Mouse (Mus musculus) cerebellum, postnatal 4 days (tissue): ENCODE data around the gene Zranb3.
"Not testable (repeated sequence)": the region's sequence is repeated elsewhere in the genome, so short reads cannot be mapped to it uniquely, and the experiment has no call there.

Source experiments
- DNase-seq, 2 experiments: peaks; one replicate each; pipeline ENCODE4 v3.0.0; 2022; ENCODE audit warnings: low spot score in 2 of 2, mixed read lengths in 1 of 2

Gene Zranb3

DNA sequence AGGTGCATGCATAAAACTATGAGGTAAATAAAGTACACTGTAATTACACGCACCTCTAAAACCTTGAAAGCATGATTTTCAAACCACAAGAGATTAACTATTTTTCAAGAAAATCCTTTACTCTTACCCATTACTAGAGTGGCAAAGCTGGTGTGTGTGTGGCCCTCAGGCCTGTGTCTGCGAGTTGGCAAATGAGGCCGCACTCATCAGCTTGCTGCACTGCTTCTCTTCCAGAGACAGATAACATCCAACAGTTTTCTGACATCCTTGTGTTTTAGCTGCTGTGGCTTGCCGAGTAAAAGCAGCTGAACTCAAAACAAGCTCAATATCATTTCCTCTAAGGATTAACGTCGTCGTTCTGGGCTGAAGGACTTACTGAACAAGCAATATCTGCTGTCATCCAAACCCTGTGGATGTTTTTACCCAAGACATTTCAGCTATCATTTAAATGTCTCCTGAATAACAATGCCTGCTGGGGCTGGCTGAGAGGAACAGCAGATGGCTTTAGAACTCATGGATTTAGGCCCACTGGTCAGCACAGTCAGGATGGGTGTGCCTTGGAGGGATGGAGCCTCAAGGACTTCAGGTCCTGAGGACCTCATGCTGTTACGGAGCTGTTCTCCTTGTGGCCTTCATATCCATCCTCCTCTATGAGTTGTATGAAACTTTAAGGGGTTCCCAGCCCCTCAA lies 42.0 kb downstream of the Zranb3 start:
- no peak for DNase-seq

- no peak for DNase-seq
Measured at GRCm38 (mm10) chr1:128058625-128059024, 44.2 kb downstream of the Zranb3 start.

GRCm38 (mm10) chr1:128057269-128057668 lies 45.6 kb downstream of the Zranb3 start:
- no peak for DNase-seq

- DNase-seq = no peak
Measured at GRCm38 (mm10) chr1:128046920-128047319, 55.9 kb downstream of the Zranb3 start.

- DNase-seq = no peak
Measured at GRCm38 (mm10) chr1:128046455-128046854, 56.4 kb downstream of the Zranb3 start.

DNA sequence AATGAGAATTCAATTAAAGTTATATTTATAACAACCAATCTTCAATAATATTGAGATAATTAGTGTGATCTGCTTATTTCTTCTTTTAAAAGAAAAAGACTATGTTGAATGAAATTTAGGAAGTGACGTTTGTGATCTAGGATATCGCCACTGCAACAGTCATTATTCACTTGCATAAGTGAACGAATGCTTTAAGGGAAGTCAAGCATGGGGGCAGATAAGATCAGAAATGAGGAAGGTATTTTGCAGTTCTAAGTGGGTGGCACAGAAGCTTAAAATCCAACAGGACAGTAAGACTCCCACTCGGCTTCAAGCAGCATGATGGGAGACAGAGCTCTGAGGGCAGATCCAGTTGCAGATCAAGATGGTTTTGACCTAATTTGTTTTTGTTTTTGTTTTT lies 58.7 kb downstream of the Zranb3 start:
- DNase-seq = no peak

GRCm38 (mm10) chr1:128036296-128036695 lies 66.6 kb downstream of the Zranb3 start:
- DNase-seq = no peak

DNA sequence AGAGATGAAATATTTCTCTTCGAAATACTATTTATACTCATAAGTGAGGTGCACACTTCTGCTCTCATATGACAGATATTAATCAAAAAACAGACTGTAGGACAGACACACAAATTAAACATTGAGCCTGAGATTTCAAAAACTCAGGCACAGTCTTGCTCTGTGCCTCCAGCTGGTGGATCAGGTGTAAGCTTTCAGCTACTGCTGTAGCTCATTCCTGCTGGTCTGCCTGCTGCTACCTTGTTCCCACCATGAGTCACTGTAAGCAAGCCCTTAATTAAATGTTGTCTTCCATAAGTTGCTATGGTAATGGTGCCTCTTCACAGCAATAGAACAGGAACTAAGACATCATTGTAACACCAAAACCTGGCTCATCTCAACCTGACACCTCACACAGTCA lies 70.7 kb downstream of the Zranb3 start:
- DNase-seq = no peak

DNA sequence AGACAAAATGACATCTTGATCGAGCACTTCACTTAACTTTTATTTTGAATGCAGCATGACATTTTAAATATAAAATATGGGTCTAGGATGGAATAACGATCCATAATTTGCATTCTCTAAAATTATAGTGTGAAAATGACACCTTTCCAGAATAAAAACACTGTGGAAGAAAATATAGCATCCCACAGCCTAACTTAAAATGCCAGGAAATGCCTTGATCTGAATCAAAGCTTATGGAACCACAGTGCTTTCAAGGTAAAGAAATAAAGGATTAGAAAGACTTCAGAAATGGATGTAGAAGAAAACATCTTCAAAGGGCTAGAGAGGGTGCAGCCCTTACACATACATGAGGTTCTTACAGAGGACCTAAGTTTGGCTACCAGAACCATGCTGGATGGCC lies 71.3 kb downstream of the Zranb3 start:
- DNase-seq = no peak

DNA sequence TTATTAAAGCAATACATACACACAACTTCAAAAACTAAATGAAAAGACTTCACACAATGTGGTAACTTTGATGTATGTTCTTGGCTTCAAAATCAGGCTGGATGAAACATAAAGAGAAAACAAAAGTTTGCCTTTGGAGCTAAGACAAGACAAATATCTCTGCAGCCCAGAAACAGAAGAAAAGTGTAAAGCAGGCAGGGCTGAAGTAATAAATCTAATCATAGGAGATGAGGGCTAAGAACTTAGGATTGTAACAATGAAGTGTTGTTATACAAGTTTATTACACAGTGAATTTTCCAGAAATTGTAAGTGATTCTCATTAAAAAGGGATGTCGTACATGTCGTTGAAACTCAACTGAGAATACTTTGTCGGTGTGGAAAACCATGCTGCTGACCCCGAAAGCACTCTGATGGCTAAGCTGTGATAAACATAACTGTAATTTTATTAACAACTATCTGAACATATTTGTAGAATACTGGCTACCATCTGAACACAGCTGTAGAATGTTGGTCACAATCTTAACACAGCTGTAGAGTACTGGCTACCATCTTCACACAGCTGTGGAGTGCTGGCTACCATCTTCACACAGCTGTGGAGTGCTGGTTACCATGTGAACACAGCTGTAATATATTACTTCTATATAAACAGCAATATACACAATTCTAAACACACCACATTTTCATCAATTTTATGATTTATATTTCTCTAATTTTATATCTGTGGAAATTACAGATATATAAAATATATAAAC lies 78.3 kb downstream of the Zranb3 start:
- DNase-seq = no peak

DNA sequence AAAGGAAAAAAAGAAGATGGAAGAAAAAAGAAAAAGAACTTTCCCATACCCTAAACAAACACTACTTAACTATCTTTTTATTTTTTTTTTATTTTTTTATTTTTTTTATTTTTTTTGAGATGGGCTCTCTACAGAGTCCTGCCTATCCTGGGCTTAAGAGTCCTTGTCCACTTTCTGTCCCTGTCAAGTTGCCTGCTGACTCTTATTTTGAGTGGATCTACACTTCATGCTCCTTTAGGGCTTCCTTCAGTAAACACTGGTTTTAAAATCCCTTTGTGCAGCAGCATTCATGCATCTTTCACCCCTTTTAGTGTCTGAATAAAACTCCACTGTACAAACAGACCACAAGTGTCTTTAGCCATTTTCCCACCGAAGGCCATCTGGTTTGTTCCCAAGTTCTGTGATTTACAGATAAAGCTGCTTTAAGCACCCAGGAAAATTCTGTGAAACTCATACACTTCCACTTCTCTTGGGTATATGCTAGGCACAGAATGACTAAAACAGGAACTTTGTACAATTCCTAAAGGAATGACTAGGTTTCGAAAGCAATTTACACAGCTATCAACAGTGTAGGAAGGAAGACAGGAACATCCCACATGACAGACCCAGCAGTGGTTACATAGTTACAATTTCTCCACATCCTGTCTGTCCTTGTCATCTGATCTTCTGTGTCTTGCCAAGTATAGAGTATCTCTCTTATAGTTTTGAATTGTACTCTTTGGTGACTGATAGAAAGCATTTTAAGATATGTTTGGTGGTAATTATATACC lies 82.7 kb downstream of the Zranb3 start:
- DNase-seq = no peak

DNA sequence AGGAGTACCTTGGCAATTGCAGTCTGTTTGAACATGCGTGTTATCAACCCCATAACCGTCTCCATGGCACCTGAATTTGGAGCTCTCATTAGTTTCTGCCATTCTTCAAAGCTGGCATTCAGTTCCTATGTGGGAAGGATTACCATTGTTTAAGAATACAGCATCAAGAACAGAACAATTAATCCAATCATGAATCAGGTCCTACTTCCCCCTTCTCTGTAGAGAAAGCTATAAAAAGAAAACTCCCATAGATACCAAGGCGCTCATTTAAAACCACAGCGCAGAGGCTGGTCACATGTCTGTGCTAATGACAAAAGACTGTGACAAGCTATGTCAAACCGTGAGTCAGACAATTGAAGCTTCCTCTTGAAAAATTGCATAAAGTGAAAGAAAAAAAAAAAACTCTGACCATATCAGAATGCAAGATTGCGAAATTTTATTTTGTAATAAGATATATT lies 86.8 kb downstream of the Zranb3 start:
- DNase-seq = no peak

- no peak for DNase-seq
Measured at GRCm38 (mm10) chr1:128013698-128014386, 89.0 kb downstream of the Zranb3 start.

DNA sequence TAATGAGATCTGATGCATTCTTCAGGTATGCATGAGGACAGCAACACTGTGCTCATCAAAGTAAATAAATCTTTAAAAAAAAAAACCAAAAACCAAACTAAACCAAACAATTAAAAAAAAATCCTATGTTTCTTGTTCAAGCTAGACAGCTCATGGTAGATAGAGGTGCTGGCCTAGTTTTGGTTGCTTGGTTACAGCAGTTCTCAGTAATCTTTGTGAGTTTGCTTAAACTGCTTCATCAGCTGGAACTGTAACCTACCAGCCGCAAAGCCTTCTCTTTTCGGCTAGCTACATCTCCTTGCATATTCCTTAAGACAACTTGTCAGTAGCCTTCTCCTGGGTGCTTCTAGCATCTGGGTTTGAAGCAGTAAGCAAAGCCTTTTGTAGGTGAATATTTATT lies 93.1 kb downstream of the Zranb3 start:
- DNase-seq = no peak

DNA sequence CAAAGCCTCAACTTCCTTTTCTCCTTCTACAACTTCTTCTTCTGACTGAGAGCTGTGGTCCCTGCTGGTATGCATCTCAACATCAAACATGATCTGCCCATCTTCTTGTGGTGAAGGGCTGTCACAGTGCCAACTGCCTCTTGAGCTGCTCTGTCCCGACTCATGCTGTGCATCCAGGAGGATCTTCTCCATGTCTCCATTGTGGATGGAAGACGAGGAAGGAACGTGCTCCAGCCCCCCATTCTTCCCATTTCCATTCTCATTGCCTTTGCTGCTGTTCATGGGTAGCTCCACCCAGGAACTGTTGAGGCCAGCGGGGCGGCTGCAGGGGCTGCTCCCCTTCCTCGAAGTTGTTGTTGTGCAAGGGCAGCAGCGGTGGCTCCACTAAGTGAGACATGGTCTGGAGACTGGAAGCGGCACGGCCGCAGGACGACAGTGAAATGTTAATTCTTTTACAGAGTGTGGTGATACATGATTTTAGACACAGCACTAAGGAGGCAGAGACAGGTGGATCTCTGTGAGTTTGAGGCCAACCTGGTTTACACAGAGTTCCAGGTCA lies 96.7 kb downstream of the Zranb3 start:
- not testable (repeated sequence) for DNase-seq

DNA sequence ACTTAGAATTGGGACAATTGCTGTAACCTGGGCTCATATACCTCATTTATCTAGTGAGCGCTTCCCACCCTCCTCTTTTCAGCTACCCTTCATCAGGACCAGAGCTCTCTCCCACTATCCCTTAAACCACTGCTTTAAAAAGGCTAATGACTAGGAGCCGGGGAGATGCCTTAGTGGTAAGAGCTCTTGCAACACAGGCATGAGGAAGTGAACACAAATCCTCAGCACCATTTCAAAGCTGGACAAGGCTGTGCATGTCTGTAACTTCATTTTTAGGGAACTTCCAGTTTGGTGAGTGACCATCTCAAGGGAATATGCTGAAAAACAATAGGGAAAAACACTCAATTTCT lies 98.5 kb downstream of the Zranb3 start:
- no peak for DNase-seq

DNA sequence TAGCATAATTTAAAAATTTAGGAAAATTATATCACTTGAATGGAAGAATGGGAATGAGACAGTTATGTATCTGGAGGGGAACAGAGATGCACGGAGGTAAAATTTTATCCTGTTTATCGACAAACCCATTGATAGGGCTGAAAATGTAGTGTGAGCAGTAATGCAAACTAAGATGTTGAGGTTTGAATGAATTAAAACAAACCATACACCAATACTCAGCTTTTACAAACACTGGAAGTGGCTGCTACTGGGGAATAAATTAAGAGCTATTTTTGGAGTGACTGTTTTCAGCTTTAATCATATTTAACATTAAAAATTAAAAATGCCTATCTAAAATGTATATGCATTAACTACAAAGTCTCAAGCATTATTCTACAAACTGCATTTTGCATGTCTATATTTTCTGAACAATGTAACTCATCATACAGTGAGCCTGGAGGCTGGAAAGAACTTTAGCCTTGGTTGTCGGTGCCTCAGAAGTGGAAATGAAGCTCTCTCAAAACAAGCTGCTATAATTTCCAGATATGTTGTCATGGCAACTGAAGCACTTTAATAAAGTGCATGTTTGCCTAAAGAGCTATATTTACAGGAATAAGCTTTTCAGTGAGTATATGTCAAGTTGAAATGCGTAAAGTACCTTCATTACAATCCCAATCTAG lies 99.0 kb downstream of the Zranb3 start:
- no peak for DNase-seq

GRCm38 (mm10) chr1:128002159-128002558 lies 100.7 kb downstream of the Zranb3 start:
- no peak for DNase-seq

DNA sequence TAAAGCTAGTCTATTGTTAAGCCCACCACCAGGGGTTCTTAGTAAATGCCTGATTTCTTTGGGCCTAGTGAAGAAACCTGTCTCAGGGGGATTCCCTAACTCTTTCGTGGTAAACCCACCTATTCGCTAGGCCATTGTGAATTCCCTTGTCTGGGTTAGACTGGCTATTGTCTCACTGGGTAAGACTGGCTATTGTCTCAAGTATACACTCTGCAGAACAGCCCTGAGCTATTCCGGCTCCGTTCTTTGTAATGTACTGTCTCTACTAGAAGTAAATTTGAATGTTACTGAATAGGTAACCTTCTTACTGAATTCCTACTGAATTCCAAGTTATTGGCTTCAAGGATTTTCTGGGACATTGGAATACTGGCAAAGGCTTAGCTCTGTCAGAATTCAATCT lies 101.9 kb downstream of the Zranb3 start:
- not testable (repeated sequence) for DNase-seq

DNA sequence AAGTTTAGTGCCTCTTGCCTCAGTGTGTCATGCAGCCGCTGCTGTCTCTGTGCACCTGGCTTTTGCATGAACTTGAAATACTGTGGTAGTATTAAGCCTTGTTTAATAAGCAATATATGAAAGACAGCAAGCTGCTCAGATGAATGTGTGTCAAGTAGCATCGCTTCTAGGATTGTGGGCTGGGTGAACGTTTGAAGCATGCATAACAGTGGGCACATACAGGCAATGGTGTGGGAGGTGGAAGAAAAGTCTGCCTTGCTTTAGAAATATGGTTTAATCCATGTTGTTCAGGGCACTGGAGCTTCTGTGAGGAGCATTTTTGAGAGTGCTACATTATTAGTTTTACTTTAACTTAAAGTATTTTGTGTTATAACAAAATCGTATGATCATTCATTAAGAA lies 109.0 kb downstream of the Zranb3 start:
- DNase-seq = no peak
